Comparison of ENCODE assay signal across 8 mouse cellular contexts in genomic region chr11:116027756-116028155, GRCm38 (mm10). TPM values are rescaled to one million over a fixed set of nuclear protein-coding genes. Genes with fewer than 3 reads are reported as not detected.
DNase-seq lines count a peak whose midpoint lies in the region; ATAC-seq lines count a peak whose summit lies in the region.

Gene H3f3b (minus strand): TSS chr11:116027962.

- no peak within 1 kb of the TSS for H3K4me2 ChIP-seq in forebrain, embryonic 14.5 days (ENCODE audit: low read length)
- H3K4me2 ChIP-seq in liver, embryonic 11.5 days, result no peak within 1 kb of the TSS
- H3K4me2 ChIP-seq in stomach, embryonic 15.5 days, result no peak within 1 kb of the TSS

- ATAC-seq in forebrain, embryonic 14.5 days, result no peak
- no peak for ATAC-seq in liver, embryonic 11.5 days (replicated peaks; ENCODE audit: low FRiP score)
- no peak for ATAC-seq in stomach, embryonic 15.5 days (ENCODE audit: insufficient read depth, low FRiP score, low read depth)

- WGBS in forebrain, embryonic 14.5 days, result 86% methylated on average over 4 of the region's 4 CpGs
- 85% methylated on average over 4 of the region's 4 CpGs for WGBS in hindbrain, embryonic 10.5 days
- 83% methylated on average over 4 of the region's 4 CpGs for WGBS in liver, embryonic 11.5 days
- 86% methylated on average over 4 of the region's 4 CpGs for WGBS in stomach, embryonic 15.5 days

- H3K4me1 ChIP-seq in forebrain, embryonic 14.5 days (ENCODE audit: control insufficient read depth, insufficient read depth, low read length), result peaks cover 12% of the 10 kb centered on the region
- H3K4me1 ChIP-seq in hindbrain, embryonic 10.5 days (replicated peaks), result peaks cover 26% of the 10 kb centered on the region
- peaks cover 6% of the 10 kb centered on the region; the same call in 1 of the 2 replicates for H3K4me1 ChIP-seq in liver, embryonic 11.5 days (replicated peaks; ENCODE audit: control insufficient read depth, insufficient read depth, low read length)
- H3K4me1 ChIP-seq in stomach, embryonic 15.5 days, result no peaks in the 10 kb centered on the region; the same call in 1 of the 2 replicates

- peaks cover 4% of the 10 kb centered on the region; the same call in 1 of the 2 replicates for H3K36me3 ChIP-seq in forebrain, embryonic 14.5 days (ENCODE audit: control insufficient read depth, insufficient read depth, low read length)
- peaks cover 14% of the 10 kb centered on the region for H3K36me3 ChIP-seq in hindbrain, embryonic 10.5 days
- H3K36me3 ChIP-seq in liver, embryonic 11.5 days (ENCODE audit: control insufficient read depth, insufficient read depth, low read length), result 0 out of 2 replicates have a peak, but pooled peaks cover 4% of the 10 kb centered on the region
- no peaks in the 10 kb centered on the region for H3K36me3 ChIP-seq in stomach, embryonic 15.5 days

- no peaks in the 10 kb centered on the region for H3K9me3 ChIP-seq in forebrain, embryonic 14.5 days (replicated peaks; ENCODE audit: control insufficient read depth, low read length)
- no peaks in the 10 kb centered on the region for H3K9me3 ChIP-seq in hindbrain, embryonic 10.5 days
- no peaks in the 10 kb centered on the region for H3K9me3 ChIP-seq in liver, embryonic 11.5 days (ENCODE audit: control insufficient read depth, low read length)
- H3K9me3 ChIP-seq in stomach, embryonic 15.5 days, result no peaks in the 10 kb centered on the region

- no peaks in the 10 kb centered on the region for H3K27me3 ChIP-seq in forebrain, embryonic 14.5 days (replicated peaks; ENCODE audit: control insufficient read depth, insufficient read depth, low read length)
- no peaks in the 10 kb centered on the region for H3K27me3 ChIP-seq in hindbrain, embryonic 10.5 days (ENCODE audit: insufficient read depth, poor library complexity, severe bottlenecking)
- no peaks in the 10 kb centered on the region for H3K27me3 ChIP-seq in liver, embryonic 11.5 days (replicated peaks; ENCODE audit: control insufficient read depth, insufficient read depth, low read length)
- no peaks in the 10 kb centered on the region for H3K27me3 ChIP-seq in stomach, embryonic 15.5 days (replicated peaks)

- DNase-seq in frontal cortex, adult 2 months (ENCODE audit: extremely low spot score in 1 of 2, low spot score in 1 of 2), result no peak
- no peak for DNase-seq in frontal cortex, postnatal 25 days (ENCODE audit: low spot score in 2 of 2)
- peak; percentile 23 for DNase-seq in ZHBTc4 (ENCODE audit: low read depth, low spot score)
- DNase-seq in forebrain, embryonic 14.5 days (ENCODE audit: low spot score), result no peak
- no peak for DNase-seq in hindbrain, embryonic 10.5 days (ENCODE audit: low spot score)
- DNase-seq in liver, embryonic 11.5 days (ENCODE audit: low spot score), result no peak
- DNase-seq in frontal cortex, postnatal 14 days (ENCODE audit: low spot score in 2 of 2), result no peak

- no peak within 1 kb of the TSS for H3K9ac ChIP-seq in forebrain, embryonic 14.5 days (ENCODE audit: low read length)
- H3K9ac ChIP-seq in liver, embryonic 11.5 days (ENCODE audit: low read depth, low read length), result no peak within 1 kb of the TSS
- H3K9ac ChIP-seq in stomach, embryonic 15.5 days, result no peak within 1 kb of the TSS

- H3K4me3 ChIP-seq in forebrain, embryonic 14.5 days (ENCODE audit: low read depth, low read length), result no peak within 1 kb of the TSS
- no peak within 1 kb of the TSS for H3K4me3 ChIP-seq in hindbrain, embryonic 10.5 days
- H3K4me3 ChIP-seq in liver, embryonic 11.5 days (ENCODE audit: low read depth, low read length), result no peak within 1 kb of the TSS
- no peak within 1 kb of the TSS for H3K4me3 ChIP-seq in stomach, embryonic 15.5 days (replicated peaks)

- H3K27ac ChIP-seq in forebrain, embryonic 14.5 days (ENCODE audit: low read depth, low read length), result no peak within 1 kb of the TSS
- no peak within 1 kb of the TSS for H3K27ac ChIP-seq in hindbrain, embryonic 10.5 days
- 0 out of 2 replicates have a peak within 1 kb of the TSS, but pooled peaks have one; percentile 15 for H3K27ac ChIP-seq in liver, embryonic 11.5 days (ENCODE audit: low read depth, low read length)
- no peak within 1 kb of the TSS for H3K27ac ChIP-seq in stomach, embryonic 15.5 days

RNA-seq across cellular contexts. Expression of gene H3f3b, which starts in this region (rescaled TPM):
- 347 and 369 TPM in 2 replicates for polyA plus RNA-seq in frontal cortex, adult 2 months (2012; rRNA removed)
- polyA plus RNA-seq in forebrain, embryonic 14.5 days (2014; fragmentation: Nextera tagmentation; extraction: Ambion mirVana), result 2,620 and 3,081 TPM in 2 replicates
- 1,623 and 1,834 TPM in 2 replicates for polyA plus RNA-seq in hindbrain, embryonic 10.5 days (2016; fragmentation: Nextera tagmentation; extraction: Ambion mirVana)
- 1,141 and 1,182 TPM in 2 replicates for polyA plus RNA-seq in liver, embryonic 11.5 days (2014; fragmentation: Nextera tagmentation; extraction: Ambion mirVana)
- 1,577 and 1,755 TPM in 2 replicates for polyA plus RNA-seq in stomach, embryonic 15.5 days (2015; fragmentation: Nextera tagmentation; extraction: Ambion mirVana)
